ENCODE assay signal across 8 mouse cellular contexts in genomic region chr4:140983442-140983841, GRCm38 (mm10). TPM values are rescaled to one million over a fixed set of nuclear protein-coding genes. Genes with fewer than 3 reads are reported as not detected.
DNase-seq lines count a peak whose midpoint lies in the region; ATAC-seq and TF ChIP-seq lines count a peak whose summit lies in the region.

No protein-coding gene starts in this region.

- H3K4me3 ChIP-seq in midbrain, embryonic 11.5 days (ENCODE audit: low read depth, low read length): no peak overlapping the region
- no peak overlapping the region for H3K4me3 ChIP-seq in midbrain, embryonic 10.5 days
- H3K4me3 ChIP-seq in bone marrow macrophage, adult 2 months (ENCODE audit: insufficient read depth, low read length): no peak overlapping the region
- H3K4me3 ChIP-seq in heart, embryonic 14.5 days (ENCODE audit: control insufficient read depth in 1 of 2, insufficient read depth in 1 of 2, low read depth in 1 of 2, low read length in 2 of 2): no peak overlapping the region

- H3K27ac ChIP-seq in midbrain, embryonic 11.5 days (ENCODE audit: low read depth, low read length): no peak overlapping the region
- H3K27ac ChIP-seq in midbrain, embryonic 10.5 days (replicated peaks): no peak overlapping the region; the same call in 1 of the 2 replicates
- peak overlapping the region; percentile 98 for H3K27ac ChIP-seq in bone marrow macrophage, adult 2 months (ENCODE audit: insufficient read depth, low read depth, low read length)
- H3K27ac ChIP-seq in heart, embryonic 14.5 days (replicated peaks in 1 of 2; ENCODE audit: control insufficient read depth in 1 of 2, insufficient read depth in 1 of 2, low read depth in 2 of 2, low read length in 2 of 2): peak overlapping the region in 1 of 2 experiments; percentile 17; a peak in 1 of 4 replicates

- H3K9ac ChIP-seq in midbrain, embryonic 11.5 days (ENCODE audit: low read length): peak overlapping the region; percentile 20; the same call in 1 of the 2 replicates
- H3K9ac ChIP-seq in heart, embryonic 14.5 days (ENCODE audit: low read length): 0 out of 2 replicates have a peak overlapping the region, but pooled peaks have one; percentile 9

- WGBS in midbrain, embryonic 11.5 days: 17% methylated on average over 9 of the region's 9 CpGs
- 25% methylated on average over 9 of the region's 9 CpGs for WGBS in midbrain, embryonic 10.5 days
- WGBS in heart, embryonic 14.5 days: 7% methylated on average over 9 of the region's 9 CpGs

- no peaks in the 10 kb centered on the region for H3K27me3 ChIP-seq in midbrain, embryonic 11.5 days (ENCODE audit: control insufficient read depth, insufficient read depth, low read length)
- H3K27me3 ChIP-seq in midbrain, embryonic 10.5 days (ENCODE audit: low read depth, poor library complexity, severe bottlenecking): no peaks in the 10 kb centered on the region
- H3K27me3 ChIP-seq in heart, embryonic 14.5 days (ENCODE audit: control insufficient read depth, insufficient read depth, low read length): no peaks in the 10 kb centered on the region

- peaks cover 4% of the 10 kb centered on the region for H3K36me3 ChIP-seq in midbrain, embryonic 11.5 days (ENCODE audit: control insufficient read depth, insufficient read depth, low read length)
- peaks cover 29% of the 10 kb centered on the region for H3K36me3 ChIP-seq in midbrain, embryonic 10.5 days
- H3K36me3 ChIP-seq in heart, embryonic 14.5 days (ENCODE audit: control insufficient read depth, insufficient read depth, low read length): peaks cover 20% of the 10 kb centered on the region

- no peak for TF ChIP-seq CTCF in bone marrow macrophage, adult 2 months (IDR thresholded peaks at IDR 0.05; ENCODE audit: low read depth, low read length)

- TF ChIP-seq POLR2A in bone marrow macrophage, adult 2 months (IDR thresholded peaks at IDR 0.05; ENCODE audit: borderline replicate concordance, low read depth, low read length): no peak

- no peak overlapping the region for H3K4me2 ChIP-seq in midbrain, embryonic 11.5 days
- peak overlapping the region; percentile 20 for H3K4me2 ChIP-seq in heart, embryonic 14.5 days (ENCODE audit: low read length)

- no peak for ATAC-seq in midbrain, embryonic 11.5 days (ENCODE audit: low FRiP score)
- ATAC-seq in heart, embryonic 14.5 days (ENCODE audit: insufficient number of reproducible peaks, insufficient read depth, low FRiP score, low read depth): peak; percentile 37
- peak; percentile 85 for ATAC-seq in megakaryocyte progenitor cell, adult 5-6 weeks (replicated peaks; ENCODE audit: poor library complexity)

- peaks cover 5% of the 10 kb centered on the region for H3K4me1 ChIP-seq in midbrain, embryonic 11.5 days (ENCODE audit: control insufficient read depth, insufficient read depth, low read length)
- peaks cover 34% of the 10 kb centered on the region for H3K4me1 ChIP-seq in midbrain, embryonic 10.5 days
- peaks cover 27% of the 10 kb centered on the region for H3K4me1 ChIP-seq in bone marrow macrophage, adult 2 months (ENCODE audit: control insufficient read depth, insufficient read depth, low read length)
- peaks cover 16 to 20% of the 10 kb centered on the region in 2 experiments for H3K4me1 ChIP-seq in heart, embryonic 14.5 days (ENCODE audit: control insufficient read depth in 2 of 2, insufficient read depth in 2 of 2, low read length in 2 of 2)

- no peak for DNase-seq in midbrain, embryonic 11.5 days (ENCODE audit: low spot score, missing footprints)
- no peak for DNase-seq in midbrain, embryonic 10.5 days (ENCODE audit: low spot score)
- peak; percentile 32 to 44 for DNase-seq in kidney, postnatal 4 days
- peak; percentile 43 for DNase-seq in telencephalon, adult 2 months (ENCODE audit: low read depth, low spot score)
- DNase-seq in adrenal gland, adult 8-10 months: no peak

- no peaks in the 10 kb centered on the region for H3K9me3 ChIP-seq in midbrain, embryonic 11.5 days (ENCODE audit: control insufficient read depth, low read length)
- peaks cover 6% of the 10 kb centered on the region; the same call in 1 of the 2 replicates for H3K9me3 ChIP-seq in midbrain, embryonic 10.5 days (replicated peaks)
- H3K9me3 ChIP-seq in heart, embryonic 14.5 days (ENCODE audit: control insufficient read depth, low read length): no peaks in the 10 kb centered on the region

RNA-seq across cellular contexts. Expression of gene Atp13a2, which starts 3.2 kb away (rescaled TPM):
- polyA plus RNA-seq in midbrain, embryonic 11.5 days (2014; fragmentation: Nextera tagmentation; extraction: Ambion mirVana): 28.5 and 33.4 TPM in 2 replicates
- polyA plus RNA-seq in midbrain, embryonic 10.5 days (2016; fragmentation: Nextera tagmentation; extraction: Ambion mirVana): 42.5 and 56.5 TPM in 2 replicates
- polyA plus RNA-seq in bone marrow macrophage, adult 2 months (2012; ENCODE audit: insufficient read depth, insufficient read length, missing spikeins): 203 and 230 TPM in 2 replicates
- 24.7 and 27.2 TPM in 2 replicates for polyA plus RNA-seq in heart, embryonic 14.5 days (2014; fragmentation: Nextera tagmentation; extraction: Ambion mirVana)
- total RNA-seq in megakaryocyte progenitor cell, adult 5-6 weeks (2015): 9.0 and 13.1 TPM in 2 replicates
- total RNA-seq in megakaryocyte progenitor cell, adult 5-6 weeks (2017): 19.2 and 23.4 TPM in 2 replicates
- 10 to 100 TPM; 40.4 to 56.6 (median 46.2) TPM for total RNA-seq in adrenal gland, adult 8-10 months (2022)

RNA-seq across cellular contexts. Expression of gene Sdhb, which starts 22.4 kb away (rescaled TPM):
- polyA plus RNA-seq in midbrain, embryonic 11.5 days (2014; fragmentation: Nextera tagmentation; extraction: Ambion mirVana): 411 and 422 TPM in 2 replicates
- 429 and 455 TPM in 2 replicates for polyA plus RNA-seq in midbrain, embryonic 10.5 days (2016; fragmentation: Nextera tagmentation; extraction: Ambion mirVana)
- 145 and 163 TPM in 2 replicates for polyA plus RNA-seq in bone marrow macrophage, adult 2 months (2012; ENCODE audit: insufficient read depth, insufficient read length, missing spikeins)
- 1,003 and 1,015 TPM in 2 replicates for polyA plus RNA-seq in heart, embryonic 14.5 days (2014; fragmentation: Nextera tagmentation; extraction: Ambion mirVana)
- 160 and 167 TPM in 2 replicates for total RNA-seq in megakaryocyte progenitor cell, adult 5-6 weeks (2015)
- 91.4 and 129 TPM in 2 replicates for total RNA-seq in megakaryocyte progenitor cell, adult 5-6 weeks (2017)
- 100 to 1,000 TPM; 248 to 401 (median 344) TPM for total RNA-seq in adrenal gland, adult 8-10 months (2022)

RNA-seq across cellular contexts. Expression of gene Mfap2, which starts 26.8 kb away (rescaled TPM):
- 250 and 254 TPM in 2 replicates for polyA plus RNA-seq in midbrain, embryonic 11.5 days (2014; fragmentation: Nextera tagmentation; extraction: Ambion mirVana)
- polyA plus RNA-seq in midbrain, embryonic 10.5 days (2016; fragmentation: Nextera tagmentation; extraction: Ambion mirVana): 260 and 321 TPM in 2 replicates
- not detected in 2 replicates for polyA plus RNA-seq in bone marrow macrophage, adult 2 months (2012; ENCODE audit: insufficient read depth, insufficient read length, missing spikeins)
- polyA plus RNA-seq in heart, embryonic 14.5 days (2014; fragmentation: Nextera tagmentation; extraction: Ambion mirVana): 243 and 295 TPM in 2 replicates
- total RNA-seq in megakaryocyte progenitor cell, adult 5-6 weeks (2015): not detected in 2 replicates
- not detected in 2 replicates for total RNA-seq in megakaryocyte progenitor cell, adult 5-6 weeks (2017)
- 10 to 100 TPM in 2 of 4 experiments, 1 to 10 TPM in 2; 9.1 to 12.3 (median 10.3) TPM for total RNA-seq in adrenal gland, adult 8-10 months (2022)

Comparison
In these comparisons a context has a peak if more than half of its experiments do, and no peak if none do; other contexts are left out.
1. DNase-seq: peak in kidney, postnatal 4 days (2 of 2) and telencephalon, adult 2 months (single experiment); none in midbrain, embryonic 11.5 days (single experiment), midbrain, embryonic 10.5 days (single experiment) and adrenal gland, adult 8-10 months (single experiment).
2. RNA of gene Mfap2, which starts 26.8 kb away (polyA plus RNA-seq): 243 to 295 TPM in heart, embryonic 14.5 days, 260 to 321 TPM in midbrain, embryonic 10.5 days and 250 to 254 TPM in midbrain, embryonic 11.5 days; not detected in bone marrow macrophage, adult 2 months; every median in the first group is over 100 times any median in the second.